Mouse (Mus musculus) skeletal muscle tissue, postnatal 0 days (tissue): ENCODE data around the gene Cyp2g1. TPM values are rescaled to one million over a fixed set of nuclear protein-coding genes. Genes with fewer than 3 reads are reported as not detected.

Experiments used
- polyA plus RNA-seq: library from polyadenylated mRNA; unstranded; fragments of >200 nt; fragmentation: Nextera tagmentation; extraction: Ambion mirVana; gene quantifications from 2 replicates; pipeline ENCODE4 v1.2.1, GENCODE M21; 2015

The Cyp2g1 gene
- polyA plus RNA-seq: not detected in 2 replicates

DNA sequence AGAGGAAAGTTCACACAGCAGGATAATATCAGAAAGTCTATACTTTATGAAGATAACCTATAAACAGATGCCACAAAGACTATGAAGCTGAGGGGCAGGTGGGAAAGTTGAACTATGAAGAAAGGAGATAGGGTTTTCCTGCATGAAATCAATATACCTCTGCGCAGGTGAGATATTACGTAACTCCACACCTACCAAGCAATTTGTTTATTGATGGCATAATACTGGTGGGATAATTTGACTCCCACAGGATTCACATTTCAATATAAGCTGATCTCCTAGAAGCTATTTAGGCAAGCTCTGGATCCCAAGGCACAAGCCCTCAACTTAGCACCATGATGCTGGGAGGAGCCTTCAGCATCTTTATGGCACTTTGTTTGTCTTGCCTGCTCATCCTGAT is at the start of gene Cyp2g1:
Cyp2g1 (plus strand) TSS at position 301 of the 400 bp plus-strand sequence.

DNA sequence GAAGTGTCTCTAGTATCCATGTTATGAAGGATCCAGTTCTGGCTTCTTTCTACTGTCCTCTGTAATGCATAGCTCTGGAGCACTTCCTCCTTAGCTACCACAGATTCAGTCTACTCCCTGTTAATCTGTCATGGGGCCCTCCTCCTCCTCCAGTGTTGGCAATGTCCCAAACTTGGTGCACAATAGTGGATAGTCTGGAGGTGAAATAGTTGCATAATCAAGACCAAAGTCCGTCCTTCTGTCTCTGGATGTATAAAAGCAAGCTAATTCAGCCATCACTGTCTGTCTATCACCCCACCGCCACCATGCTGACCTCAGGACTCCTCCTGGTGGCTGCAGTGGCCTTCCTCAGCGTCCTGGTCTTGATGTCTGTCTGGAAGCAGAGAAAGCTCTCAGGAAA is 26.4 kb downstream of the Cyp2g1 start, which contains the start of gene Cyp2a5:
Cyp2a5 (plus strand) TSS at position 247 of the 400 bp plus-strand sequence.

Other genes with a start within 250 kb of the Cyp2g1 start
- not detected in 2 replicates for gene Vmn1r185, start 190.4 kb upstream of the Cyp2g1 start, polyA plus RNA-seq
- gene Cyp2b23, start 122.5 kb upstream of the Cyp2g1 start, polyA plus RNA-seq: not detected in 2 replicates
- gene Cyp2b19, start 51.8 kb upstream of the Cyp2g1 start, polyA plus RNA-seq: 0.87 TPM in 1 of 2 replicates, not detected in the other
- not detected in 2 replicates for gene Cyp2a5, start 26.4 kb downstream of the Cyp2g1 start, polyA plus RNA-seq
- not detected in 2 replicates for gene Cyp2a22, start 130.5 kb downstream of the Cyp2g1 start, polyA plus RNA-seq
- gene Cyp2a12, start 220.2 kb downstream of the Cyp2g1 start, polyA plus RNA-seq: not detected in 2 replicates